Mouse (Mus musculus): ENCODE results near the gene Gm4847.

Gm4847 gene

GRCm38 (mm10) chr1:166647593-166647992 lies at the start of gene Gm4847:
TSS of gene Gm4847 (minus strand) at chr1:166647693.
- in situ Hi-C loops (cut with MseI, MboI): no loop called here

DNA sequence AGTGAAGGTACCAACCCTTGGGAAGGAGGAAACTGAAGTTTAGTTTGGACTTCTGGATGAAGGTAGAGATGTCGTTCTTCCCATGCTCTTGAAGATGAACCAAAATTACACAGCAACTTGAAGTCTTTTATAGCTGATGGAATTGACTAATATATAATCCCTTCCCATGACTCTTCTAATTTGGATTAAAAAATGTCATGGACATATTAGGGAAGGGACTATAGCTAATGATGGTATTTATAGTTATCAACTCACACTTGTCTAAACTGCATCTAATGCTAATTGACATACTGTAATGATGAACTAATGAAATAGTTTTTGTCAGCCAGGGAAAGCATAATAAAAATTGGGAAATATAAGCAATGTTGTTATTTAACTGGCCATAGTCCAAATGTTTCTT lies 34.3 kb upstream of the Gm4847 start, which contains the start of gene Fmo9:
TSS of gene Fmo9 (minus strand) at position 101 of the 400 bp plus-strand sequence.
- in situ Hi-C loops (cut with MseI, MboI): no loop called here

DNA sequence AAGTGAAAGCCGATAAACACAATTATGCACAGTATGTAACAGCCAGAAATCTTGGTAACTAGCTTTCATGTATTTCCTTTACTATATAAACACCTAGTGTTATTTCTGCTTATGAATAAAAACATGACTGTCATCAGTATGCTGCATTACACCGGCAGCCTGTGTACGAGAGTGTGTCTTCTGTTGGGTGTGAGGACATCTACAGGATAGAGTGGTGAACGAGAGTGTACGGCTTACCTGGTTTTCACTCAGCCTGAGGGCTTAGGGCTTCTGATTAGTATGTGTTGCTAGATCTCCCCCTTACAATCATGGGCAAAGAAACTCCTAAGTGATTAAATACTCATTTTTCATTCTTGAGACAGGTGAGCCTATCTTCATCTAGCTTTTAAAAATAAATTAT lies 21.8 kb upstream of the Gm4847 start:
- in situ Hi-C loops (cut with MseI, MboI): no loop called here

- in situ Hi-C loops (cut with MseI, MboI): no loop called here
Measured at GRCm38 (mm10) chr1:166660800-166661199, 13.3 kb upstream of the Gm4847 start.
